Mouse (Mus musculus): ENCODE results near the gene Ptms. TPM values are rescaled to one million over a fixed set of nuclear protein-coding genes. Genes with fewer than 3 reads are reported as not detected.

Gene Ptms
- polyA plus RNA-seq, 1 experiment from 2014 or later: 87.8 TPM

GRCm38 (mm10) chr6:124918890-124919627 lies 844 bp downstream of the Ptms start:
- Histone ChIP-seq H3K9ac (ENCODE audit: low read depth, low read length) (peak overlapping the region; percentile 36), H3K9me3 (ENCODE audit: control insufficient read depth, low read length) (no peaks in the 10 kb centered on the region), H3K4me1 (ENCODE audit: control insufficient read depth, insufficient read depth, low read length) (peaks cover 57% of the 10 kb centered on the region), H3K4me3 (ENCODE audit: low read length) (peak overlapping the region; percentile 93), H3K4me2 (ENCODE audit: low read depth, low read length) (peak overlapping the region; percentile 69), H3K36me3 (ENCODE audit: control insufficient read depth, insufficient read depth, low read length) (peaks cover 8% of the 10 kb centered on the region), H3K27ac (ENCODE audit: low read length) (peak overlapping the region; percentile 99), H3K27me3 (replicated peaks; ENCODE audit: control insufficient read depth, insufficient read depth, low read length) (no peaks in the 10 kb centered on the region)
- ATAC-seq: no peak
- WGBS: 14% methylated on average over 14 of the region's 14 CpGs

DNA sequence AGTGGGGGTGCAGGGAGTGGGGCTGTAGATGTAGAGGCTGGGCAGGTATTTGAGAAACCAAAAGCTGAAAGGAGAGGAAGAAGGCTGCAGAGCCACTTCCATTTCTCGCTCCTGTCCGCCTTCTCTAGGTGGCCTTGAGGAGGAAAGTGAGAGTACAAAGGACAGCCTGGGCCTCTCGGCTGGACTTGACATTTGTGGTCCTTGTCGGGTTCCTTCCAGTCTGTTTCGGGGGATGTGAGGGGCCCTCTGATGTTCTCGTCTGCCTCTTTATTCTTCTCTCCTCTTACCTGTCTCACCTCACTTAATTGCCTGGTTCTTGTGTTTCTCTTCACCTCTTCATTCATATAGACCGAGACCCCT lies 1.6 kb downstream of the Ptms start:
- peak; percentile 0; the same call in 1 of the 2 replicates for ATAC-seq
- Histone ChIP-seq H3K27me3 (replicated peaks; ENCODE audit: control insufficient read depth, insufficient read depth, low read length) (no peaks in the 10 kb centered on the region), H3K4me3 (ENCODE audit: low read length) (peak overlapping the region; percentile 93), H3K27ac (ENCODE audit: low read length) (peak overlapping the region; percentile 99), H3K36me3 (ENCODE audit: control insufficient read depth, insufficient read depth, low read length) (peaks cover 12% of the 10 kb centered on the region), H3K4me2 (ENCODE audit: low read depth, low read length) (peak overlapping the region; percentile 69), H3K9me3 (ENCODE audit: control insufficient read depth, low read length) (no peaks in the 10 kb centered on the region), H3K9ac (ENCODE audit: low read depth, low read length) (peak overlapping the region; percentile 98), H3K4me1 (ENCODE audit: control insufficient read depth, insufficient read depth, low read length) (peaks cover 65% of the 10 kb centered on the region)
- WGBS: 11% methylated on average over 7 of the region's 7 CpGs

DNA sequence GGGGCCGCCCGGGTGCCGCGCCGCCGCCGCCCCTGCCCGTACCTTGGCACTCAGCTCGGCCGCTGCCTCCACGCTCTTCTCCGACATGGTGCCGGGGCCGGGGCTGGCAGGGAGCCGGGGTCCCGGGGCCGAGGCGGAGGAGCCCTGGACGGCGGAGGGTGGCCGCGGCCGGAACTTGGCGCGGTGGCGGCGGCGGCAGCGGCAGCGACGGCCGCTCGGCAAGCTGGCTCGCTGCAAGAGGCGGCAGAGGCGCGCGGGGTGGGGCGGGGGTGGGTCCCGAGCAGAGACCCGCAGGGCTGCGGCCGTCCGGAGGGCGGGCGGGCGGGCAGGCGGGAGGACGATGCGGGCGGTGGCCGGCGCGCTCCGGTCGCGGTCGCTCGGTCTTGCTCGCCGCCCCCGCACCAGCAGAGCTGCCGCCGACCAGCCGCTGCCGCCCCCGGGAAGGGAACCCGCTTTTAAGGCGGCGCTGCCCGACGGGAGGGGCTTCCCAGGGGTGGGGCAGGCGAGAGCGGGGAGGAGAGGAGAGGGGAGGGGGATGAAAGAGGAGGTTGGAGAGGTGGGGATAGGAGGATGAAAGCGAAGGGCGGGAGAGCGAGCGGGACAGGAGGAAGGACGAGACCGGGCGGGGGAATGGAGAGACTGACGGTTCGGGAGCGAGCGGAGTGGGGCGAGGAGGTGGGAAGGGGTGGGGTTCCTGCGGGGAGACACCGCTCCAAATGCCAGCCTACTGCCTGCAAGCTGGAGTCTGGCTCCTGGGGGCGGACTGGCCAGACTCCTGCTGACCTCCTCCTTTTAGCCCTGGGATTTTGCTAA lies 2.2 kb downstream of the Ptms start:
- peaks cover 17% of the 10 kb centered on the region for H3K36me3 ChIP-seq (ENCODE audit: control insufficient read depth, insufficient read depth, low read length)
- ATAC-seq: peak; percentile 58
- H3K4me3 ChIP-seq (ENCODE audit: low read length): peak overlapping the region; percentile 93
- H3K4me2 ChIP-seq (ENCODE audit: low read depth, low read length): peak overlapping the region; percentile 69
- under 1% methylated on average over 75 of the region's 89 CpGs for WGBS
- H3K9ac ChIP-seq (ENCODE audit: low read depth, low read length): peak overlapping the region; percentile 98
- H3K9me3 ChIP-seq (ENCODE audit: control insufficient read depth, low read length): no peaks in the 10 kb centered on the region
- H3K27ac ChIP-seq (ENCODE audit: low read length): peak overlapping the region; percentile 99
- peaks cover 70% of the 10 kb centered on the region for H3K4me1 ChIP-seq (ENCODE audit: control insufficient read depth, insufficient read depth, low read length)
- H3K27me3 ChIP-seq (replicated peaks; ENCODE audit: control insufficient read depth, insufficient read depth, low read length): no peaks in the 10 kb centered on the region

- H3K27me3 ChIP-seq (replicated peaks; ENCODE audit: control insufficient read depth, insufficient read depth, low read length): no peaks in the 10 kb centered on the region
- peaks cover 17% of the 10 kb centered on the region for H3K36me3 ChIP-seq (ENCODE audit: control insufficient read depth, insufficient read depth, low read length)
- peak; percentile 69 for ATAC-seq
- H3K9me3 ChIP-seq (ENCODE audit: control insufficient read depth, low read length): no peaks in the 10 kb centered on the region
- peak overlapping the region; percentile 98 for H3K9ac ChIP-seq (ENCODE audit: low read depth, low read length)
- peak overlapping the region; percentile 93 for H3K4me3 ChIP-seq (ENCODE audit: low read length)
- H3K27ac ChIP-seq (ENCODE audit: low read length): peak overlapping the region; percentile 99
- H3K4me1 ChIP-seq (ENCODE audit: control insufficient read depth, insufficient read depth, low read length): peaks cover 69% of the 10 kb centered on the region
- H3K4me2 ChIP-seq (ENCODE audit: low read depth, low read length): peak overlapping the region; percentile 93
- WGBS: under 1% methylated on average over 46 of the region's 67 CpGs
Observed at GRCm38 (mm10) chr6:124916695-124917517, 3.0 kb downstream of the Ptms start.

- no peak for ATAC-seq
- peaks cover 61% of the 10 kb centered on the region for H3K4me1 ChIP-seq (ENCODE audit: control insufficient read depth, insufficient read depth, low read length)
Observed at GRCm38 (mm10) chr6:124915942-124916694, 3.8 kb downstream of the Ptms start.

DNA sequence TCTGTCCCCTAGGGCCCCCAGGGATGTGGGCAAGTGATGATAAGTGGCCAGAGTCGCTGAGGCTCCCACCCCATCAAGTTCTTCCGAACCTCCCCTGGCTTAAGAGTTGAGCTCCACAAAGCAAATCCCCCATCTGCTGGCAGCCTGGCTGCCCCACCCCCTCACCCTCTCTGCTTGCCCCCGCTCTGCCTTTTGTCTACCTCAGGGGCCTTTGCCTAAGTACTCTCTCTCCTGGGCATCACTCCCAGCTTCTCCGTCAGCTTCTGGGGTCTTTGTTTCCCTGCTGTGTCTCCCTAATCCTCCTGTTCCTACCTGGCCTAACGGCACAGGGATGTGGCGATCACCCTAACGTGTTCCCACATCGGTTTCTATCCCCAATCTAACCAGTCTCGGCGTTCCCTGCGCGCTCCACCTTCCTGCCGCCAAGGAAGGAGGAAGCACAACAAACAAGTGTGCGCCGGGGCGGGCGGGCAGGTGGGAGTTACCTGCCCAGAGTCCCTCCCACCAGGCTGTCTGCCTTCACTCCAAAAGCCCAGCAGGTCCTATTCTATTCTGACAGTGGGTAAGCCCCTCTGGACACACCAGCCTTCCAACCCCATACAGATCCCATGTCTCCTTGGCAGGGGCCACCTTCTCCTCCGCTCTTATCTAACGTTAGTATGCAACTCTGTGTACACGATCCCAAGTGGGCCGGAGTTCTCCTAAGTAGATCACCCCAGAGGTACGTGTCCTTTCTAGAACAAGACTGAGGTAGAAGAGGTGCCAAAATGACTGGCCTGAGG lies 4.6 kb downstream of the Ptms start:
- no peak for ATAC-seq
- Histone ChIP-seq H3K36me3 (ENCODE audit: control insufficient read depth, insufficient read depth, low read length) (peaks cover 17% of the 10 kb centered on the region), H3K9ac (ENCODE audit: low read depth, low read length) (peak overlapping the region; percentile 98), H3K27me3 (replicated peaks; ENCODE audit: control insufficient read depth, insufficient read depth, low read length) (peaks cover 4% of the 10 kb centered on the region; the same call in 1 of the 2 replicates), H3K4me2 (ENCODE audit: low read depth, low read length) (peak overlapping the region; percentile 93), H3K4me1 (ENCODE audit: control insufficient read depth, insufficient read depth, low read length) (peaks cover 56% of the 10 kb centered on the region), H3K9me3 (ENCODE audit: control insufficient read depth, low read length) (no peaks in the 10 kb centered on the region), H3K4me3 (ENCODE audit: low read length) (peak overlapping the region; percentile 93), H3K27ac (ENCODE audit: low read length) (peak overlapping the region; percentile 99; the same call in 1 of the 2 replicates)
- 17% methylated on average over 22 of the region's 22 CpGs for WGBS

More at GRCm38 (mm10) chr6:124915942-124916694, 3.8 kb downstream of the Ptms start:
- Histone ChIP-seq H3K27ac (ENCODE audit: low read length) (peak overlapping the region; percentile 99), H3K27me3 (replicated peaks; ENCODE audit: control insufficient read depth, insufficient read depth, low read length) (no peaks in the 10 kb centered on the region), H3K9ac (ENCODE audit: low read depth, low read length) (peak overlapping the region; percentile 98), H3K36me3 (ENCODE audit: control insufficient read depth, insufficient read depth, low read length) (peaks cover 17% of the 10 kb centered on the region), H3K4me3 (ENCODE audit: low read length) (peak overlapping the region; percentile 93), H3K4me2 (ENCODE audit: low read depth, low read length) (peak overlapping the region; percentile 93), H3K9me3 (ENCODE audit: control insufficient read depth, low read length) (no peaks in the 10 kb centered on the region)
- 5% methylated on average over 12 of the region's 12 CpGs for whole genome bisulfite sequencing

GRCm38 (mm10) chr6:124914511-124914910 lies 5.4 kb downstream of the Ptms start:
- H3K4me3 ChIP-seq (ENCODE audit: low read length): no peak overlapping the region
- WGBS: 83% methylated on average over 7 of the region's 7 CpGs
- H3K9ac ChIP-seq (ENCODE audit: low read depth, low read length): peak overlapping the region; percentile 24; the same call in 1 of the 2 replicates
- no peak for ATAC-seq
- no peak overlapping the region for H3K27ac ChIP-seq (ENCODE audit: low read length)
- peaks cover 17% of the 10 kb centered on the region for H3K36me3 ChIP-seq (ENCODE audit: control insufficient read depth, insufficient read depth, low read length)
- H3K27me3 ChIP-seq (replicated peaks; ENCODE audit: control insufficient read depth, insufficient read depth, low read length): peaks cover 8% of the 10 kb centered on the region; the same call in 1 of the 2 replicates
- no peaks in the 10 kb centered on the region for H3K9me3 ChIP-seq (ENCODE audit: control insufficient read depth, low read length)
- H3K4me2 ChIP-seq (ENCODE audit: low read depth, low read length): no peak overlapping the region
- H3K4me1 ChIP-seq (ENCODE audit: control insufficient read depth, insufficient read depth, low read length): peaks cover 60% of the 10 kb centered on the region

DNA sequence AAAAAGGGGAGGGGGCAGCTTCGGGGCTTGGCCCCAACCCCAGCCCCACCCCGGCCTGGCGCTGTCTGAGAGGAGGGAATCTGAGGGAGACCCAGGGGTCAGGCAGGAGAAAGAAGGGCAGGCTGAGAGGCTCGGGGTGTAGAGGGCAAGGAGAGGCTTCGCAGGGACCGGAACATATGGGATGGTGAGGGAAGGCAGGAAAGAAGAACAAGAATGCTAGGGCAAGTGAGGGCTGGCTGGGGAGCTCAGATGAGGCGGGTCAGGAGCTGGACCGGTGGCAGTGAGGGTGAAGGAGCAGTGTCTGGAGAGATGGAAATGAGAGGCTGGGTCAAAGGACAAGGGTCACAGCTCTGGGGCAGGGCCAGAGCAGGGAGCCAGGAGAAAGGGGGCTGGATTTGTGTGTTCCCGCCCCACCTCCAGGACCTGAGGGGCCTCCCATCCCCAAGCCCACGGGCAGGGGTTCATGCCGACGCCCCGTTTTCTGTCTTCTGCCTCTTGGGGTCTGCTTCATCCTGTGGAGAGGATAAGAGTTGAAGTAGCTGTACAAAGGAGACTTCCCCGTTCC lies 6.1 kb downstream of the Ptms start:
- H3K4me2 ChIP-seq (ENCODE audit: low read depth, low read length): no peak overlapping the region
- WGBS: 74% methylated on average over 14 of the region's 14 CpGs
- H3K4me3 ChIP-seq (ENCODE audit: low read length): no peak overlapping the region
- no peak for ATAC-seq
- peaks cover 55% of the 10 kb centered on the region for H3K4me1 ChIP-seq (ENCODE audit: control insufficient read depth, insufficient read depth, low read length)
- H3K9ac ChIP-seq (ENCODE audit: low read depth, low read length): peak overlapping the region; percentile 24
- H3K9me3 ChIP-seq (ENCODE audit: control insufficient read depth, low read length): no peaks in the 10 kb centered on the region
- H3K36me3 ChIP-seq (ENCODE audit: control insufficient read depth, insufficient read depth, low read length): peaks cover 17% of the 10 kb centered on the region
- no peak overlapping the region for H3K27ac ChIP-seq (ENCODE audit: low read length)
- peaks cover 8% of the 10 kb centered on the region; the same call in 1 of the 2 replicates for H3K27me3 ChIP-seq (replicated peaks; ENCODE audit: control insufficient read depth, insufficient read depth, low read length)

Data from intestine, embryonic 16.5 days (tissue).